Mouse (Mus musculus) kidney, postnatal 4 days (tissue): ENCODE results near the gene Olfr878.

Experiments
- DNase-seq, 2 experiments: peaks; one replicate each; pipeline ENCODE4 v3.0.0; 2021; ENCODE audit warnings: mixed read lengths in 2 of 2

Gene Olfr878

DNA sequence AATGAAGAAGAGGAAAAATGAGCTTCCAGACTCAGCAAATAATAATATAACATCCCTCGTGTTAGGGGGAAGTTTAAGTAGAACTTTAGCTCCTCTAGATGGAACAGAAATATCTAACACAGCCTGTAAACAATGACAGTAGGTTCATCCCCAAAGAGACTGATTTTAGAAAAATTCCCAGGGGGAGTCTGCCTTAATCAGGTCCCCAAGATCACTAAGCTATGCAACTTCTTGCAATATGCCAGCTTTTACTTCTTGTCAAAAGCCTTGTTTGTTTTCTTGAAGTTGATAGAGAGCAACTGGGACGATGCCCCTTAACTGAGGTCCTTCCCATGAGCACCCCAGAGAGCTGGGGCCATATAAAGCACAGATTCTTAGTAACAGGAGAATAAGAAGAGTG is at the start of gene Olfr878:
Gene Olfr878 (plus strand): TSS at position 301 of the 400 bp plus-strand sequence.
- no peak for DNase-seq

DNA sequence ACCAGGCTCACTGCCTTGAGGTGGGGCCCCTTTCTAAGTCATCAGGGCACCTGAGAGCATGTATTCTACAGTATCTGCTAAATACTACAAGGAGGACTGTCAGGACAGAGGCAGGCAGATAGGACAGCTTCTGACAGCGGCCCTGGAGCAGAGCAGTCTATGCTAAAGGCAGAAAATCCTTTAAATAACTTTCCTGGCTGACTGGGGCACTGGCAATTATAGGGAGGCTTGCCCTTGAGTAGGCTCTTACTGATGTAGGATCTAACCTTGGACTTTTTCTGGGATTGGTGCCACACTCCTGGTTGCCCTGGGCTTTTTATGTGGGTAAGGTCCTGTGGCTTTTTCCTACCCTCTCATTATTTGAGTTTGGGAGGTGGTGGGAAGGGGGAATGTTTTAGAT is 47.4 kb upstream of the Olfr878 start:
- DNase-seq = no peak

DNA sequence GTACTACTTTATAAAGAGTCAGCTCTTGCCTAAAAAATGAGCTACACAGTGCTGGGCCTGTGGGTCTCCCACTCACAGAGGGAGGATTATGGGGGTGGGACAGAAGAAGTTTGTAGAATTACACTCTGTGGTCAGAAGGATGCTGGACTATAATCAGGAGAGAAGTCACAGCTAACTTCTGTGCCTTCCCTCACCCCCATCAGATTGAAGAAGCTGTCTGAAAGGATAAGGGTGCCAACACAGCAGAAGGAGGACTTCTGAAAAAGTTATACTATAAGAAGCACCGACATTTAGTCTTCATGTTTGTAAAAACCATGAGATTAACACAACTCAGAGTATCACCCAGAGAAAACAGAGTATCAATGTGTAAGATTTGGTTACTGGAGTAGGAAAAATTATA is 46.5 kb upstream of the Olfr878 start:
- no peak for DNase-seq

DNA sequence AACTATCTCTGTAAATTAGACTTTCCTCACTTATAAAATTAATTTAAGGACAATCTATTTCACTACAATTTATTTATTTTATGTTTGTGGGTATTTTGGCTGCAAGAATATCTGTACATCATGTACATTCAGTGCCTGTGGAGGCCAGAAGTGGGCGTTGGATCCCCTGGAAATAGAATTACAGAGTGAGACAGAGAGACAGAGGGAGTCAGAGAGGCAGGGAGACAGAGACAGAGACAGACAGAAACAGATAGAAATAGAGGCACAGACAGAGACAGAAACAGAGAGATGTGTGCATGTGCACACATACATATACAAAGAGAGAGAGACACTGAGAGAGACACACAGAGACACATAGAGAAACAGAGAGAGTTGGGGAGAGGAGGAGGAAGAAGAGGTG is 46.1 kb upstream of the Olfr878 start:
- no peak for DNase-seq

DNA sequence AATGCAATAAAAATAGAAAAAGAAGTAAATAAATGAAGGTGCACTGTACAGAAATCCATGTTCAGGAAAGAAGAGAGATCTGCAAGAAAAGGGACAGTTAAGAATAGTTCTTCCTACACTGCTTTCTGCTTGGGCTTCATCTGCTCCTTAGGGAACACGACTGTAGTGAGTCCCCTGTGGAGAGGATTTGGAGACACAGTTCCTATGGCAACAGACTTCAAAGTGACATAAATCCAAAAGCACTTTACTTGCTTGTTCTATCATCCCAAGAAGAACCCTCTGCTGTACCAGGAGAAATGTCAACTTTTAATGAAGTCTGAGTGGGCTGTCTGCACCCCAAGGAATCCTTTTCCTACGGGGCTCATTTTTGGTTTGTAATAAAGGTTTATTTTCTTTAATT is 26.7 kb upstream of the Olfr878 start:
- no peak for DNase-seq

DNA sequence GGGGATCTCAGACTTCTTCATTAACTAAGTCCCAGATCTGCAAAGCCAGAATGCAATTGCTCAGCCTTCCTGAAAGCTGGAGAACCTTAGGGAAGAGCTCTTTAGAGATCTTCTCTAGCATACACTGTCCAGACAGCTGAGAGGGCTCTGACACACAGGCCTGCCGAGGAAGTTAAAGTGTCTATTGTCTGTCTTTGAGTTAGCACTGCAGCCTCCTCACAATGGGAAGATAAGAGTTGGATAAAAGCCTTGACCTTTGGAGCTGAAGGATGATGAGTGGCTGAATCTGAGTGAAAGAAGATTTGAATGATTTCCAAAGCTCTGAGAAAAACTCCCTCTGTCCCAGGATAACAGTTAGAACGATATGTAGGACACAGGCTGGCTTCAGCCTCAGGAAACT is 21.0 kb upstream of the Olfr878 start, which contains the start of gene Olfr145:
Gene Olfr145 (plus strand): TSS at position 64 of the 400 bp plus-strand sequence.
- DNase-seq = no peak

DNA sequence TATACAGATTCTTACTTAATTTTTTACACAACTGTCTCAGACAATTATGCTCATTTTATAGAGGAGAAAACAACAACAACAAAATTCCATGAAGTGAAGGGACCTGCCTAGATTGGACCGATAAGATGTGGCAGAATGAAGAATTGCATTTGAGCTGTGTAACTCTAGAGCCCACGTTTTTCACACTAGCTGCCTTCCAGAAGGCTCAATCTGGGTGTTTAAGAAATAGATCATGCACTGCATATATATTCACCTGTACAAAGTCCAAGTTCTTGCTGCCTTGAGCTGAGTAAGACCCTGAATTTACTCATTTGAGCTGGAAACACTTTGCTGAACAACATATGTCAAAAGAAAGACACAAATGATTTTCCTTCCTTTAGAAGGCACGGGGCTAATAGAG is 12.1 kb upstream of the Olfr878 start:
- DNase-seq = no peak

DNA sequence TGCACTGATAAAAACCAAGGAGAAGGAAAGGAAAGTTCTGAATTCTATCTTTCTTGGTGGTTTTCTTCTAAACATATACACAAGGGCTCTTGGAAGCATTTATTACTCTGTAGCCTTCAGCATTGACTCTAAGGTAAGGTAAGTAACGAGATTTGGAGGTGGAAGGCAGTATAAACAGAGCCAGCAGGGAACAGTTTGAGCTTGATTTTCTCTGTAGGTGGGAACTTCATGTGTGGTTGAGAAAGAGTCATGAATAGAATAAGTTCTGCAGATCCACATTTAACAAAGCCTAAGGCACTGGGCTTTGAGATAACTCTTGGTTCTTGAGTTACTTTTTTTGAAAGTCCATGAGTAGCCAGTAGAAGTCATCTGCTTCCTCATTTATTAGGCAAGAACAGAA is 378 bp downstream of the Olfr878 start:
- no peak for DNase-seq

DNA sequence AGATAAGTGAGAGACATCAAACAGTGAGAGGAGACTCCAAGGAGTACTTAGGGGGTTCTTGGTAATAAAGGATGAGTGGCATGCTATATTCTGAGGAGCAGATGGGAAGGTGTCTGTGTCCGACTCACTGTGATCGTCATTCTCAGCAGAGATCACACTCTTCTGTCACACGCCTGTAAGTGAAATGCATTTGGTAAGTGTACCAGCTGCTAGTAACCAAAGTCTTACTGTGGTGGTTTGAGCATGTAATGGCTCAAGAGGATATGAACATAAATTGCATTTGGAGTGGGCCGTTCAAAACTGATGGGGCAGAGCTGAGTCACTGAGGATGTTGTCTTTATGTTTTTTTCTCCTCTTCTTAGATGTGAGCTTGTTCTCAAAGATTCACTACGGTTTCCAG is 6.6 kb downstream of the Olfr878 start:
- no peak for DNase-seq

DNA sequence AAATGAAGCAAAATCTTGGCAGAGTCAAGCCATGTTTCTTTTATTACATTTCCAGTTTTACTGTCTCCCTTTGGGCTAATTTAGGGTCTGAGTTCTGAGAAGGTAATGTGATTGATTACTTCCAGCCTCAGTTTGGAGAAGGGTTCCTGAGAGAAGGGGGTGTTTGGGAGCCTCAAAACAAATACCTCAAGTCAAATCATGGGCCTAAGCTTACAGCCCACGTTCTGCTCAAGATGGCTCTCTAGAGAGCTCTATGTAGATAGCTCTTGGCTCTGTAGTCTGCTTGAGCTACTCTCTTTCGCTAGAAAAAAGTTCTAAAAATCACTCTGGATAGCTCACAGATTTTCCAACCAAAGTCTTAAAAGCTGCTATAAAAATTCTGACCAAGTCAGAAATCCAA is 7.8 kb downstream of the Olfr878 start:
- DNase-seq = no peak

DNA sequence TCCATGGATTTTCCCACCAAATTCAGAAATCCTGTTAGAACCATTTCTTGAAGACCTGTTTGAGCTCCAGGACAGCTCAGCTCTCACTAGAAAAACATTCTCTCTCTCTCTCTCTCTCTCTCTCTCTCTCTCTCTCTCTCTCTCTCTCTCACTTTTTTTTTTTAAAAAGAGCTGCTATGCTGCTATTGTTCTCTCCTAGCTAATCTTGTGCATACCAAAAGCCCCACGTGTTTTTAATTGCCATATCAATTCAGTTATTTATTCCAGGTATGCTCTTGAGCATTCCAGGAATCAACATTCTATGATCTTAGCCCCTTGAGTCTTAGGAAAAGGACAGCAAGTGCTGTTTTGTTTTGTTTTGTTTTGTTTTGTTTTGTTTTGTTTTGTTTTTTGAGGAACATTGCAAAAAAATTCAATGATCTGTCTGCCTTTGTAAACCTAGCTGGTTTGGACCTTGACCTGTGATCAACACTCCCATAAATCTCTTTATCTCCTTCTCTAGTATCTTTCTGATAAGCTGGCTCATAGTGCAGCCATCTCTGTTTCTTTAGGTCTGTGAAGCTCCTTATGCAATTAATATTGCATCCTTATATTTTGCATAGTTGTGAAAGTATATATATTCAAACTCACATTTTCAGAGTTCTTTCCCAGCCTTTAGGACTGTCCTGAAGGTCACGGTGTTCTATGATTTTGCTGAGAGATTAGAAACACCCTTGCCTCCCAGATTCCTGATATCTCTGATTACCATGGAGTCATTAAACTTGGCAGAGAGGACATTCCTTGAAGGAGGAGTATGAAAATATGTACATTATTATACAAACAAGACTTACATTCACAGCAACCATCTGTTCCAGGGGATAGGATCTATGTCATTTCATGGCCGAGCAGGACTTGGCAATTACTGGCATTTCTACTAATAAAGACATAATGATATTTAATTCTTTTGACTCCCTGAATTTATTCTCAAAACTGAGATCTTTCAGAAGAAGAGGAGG is 8.7 kb downstream of the Olfr878 start:
- no peak for DNase-seq

DNA sequence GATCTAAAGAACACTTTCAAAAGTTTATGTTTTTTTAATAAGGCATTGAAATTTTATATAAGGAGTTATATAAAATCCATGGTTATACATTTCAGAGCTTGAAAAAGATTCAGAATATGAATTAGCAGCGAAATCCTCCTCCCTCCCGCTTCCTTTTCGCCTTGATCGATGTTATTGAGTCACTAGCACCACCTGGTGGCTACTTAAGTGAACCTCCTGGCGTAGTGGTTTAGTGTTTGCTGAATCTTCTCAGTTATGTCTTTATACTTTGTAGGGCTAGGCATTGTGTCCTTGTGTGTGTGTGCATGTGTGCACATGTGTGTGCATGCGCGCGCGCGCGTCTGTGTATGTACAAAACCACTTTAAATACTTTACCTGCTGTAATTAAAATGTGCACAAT is 14.9 kb downstream of the Olfr878 start:
- DNase-seq = peak; percentile 58 to 62

DNA sequence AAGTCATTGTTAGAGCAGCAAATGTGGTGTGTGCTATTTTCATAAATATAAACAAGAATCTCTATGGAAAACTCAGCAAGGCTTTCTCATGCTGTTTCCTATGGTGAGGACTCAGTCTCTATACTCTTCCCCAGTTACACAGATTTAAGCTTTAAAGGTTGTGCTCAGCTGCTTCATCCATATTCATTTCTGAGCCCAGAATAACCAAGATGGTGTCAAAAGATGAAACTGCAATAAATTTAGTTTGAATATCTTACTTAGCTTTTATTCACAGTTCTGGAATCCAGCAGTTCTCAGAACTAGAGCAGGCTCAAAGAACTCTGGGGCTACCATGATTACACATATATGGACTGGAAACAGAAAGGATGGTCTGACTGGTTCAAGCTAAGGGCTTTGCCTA is 16.5 kb downstream of the Olfr878 start:
- DNase-seq = no peak

DNA sequence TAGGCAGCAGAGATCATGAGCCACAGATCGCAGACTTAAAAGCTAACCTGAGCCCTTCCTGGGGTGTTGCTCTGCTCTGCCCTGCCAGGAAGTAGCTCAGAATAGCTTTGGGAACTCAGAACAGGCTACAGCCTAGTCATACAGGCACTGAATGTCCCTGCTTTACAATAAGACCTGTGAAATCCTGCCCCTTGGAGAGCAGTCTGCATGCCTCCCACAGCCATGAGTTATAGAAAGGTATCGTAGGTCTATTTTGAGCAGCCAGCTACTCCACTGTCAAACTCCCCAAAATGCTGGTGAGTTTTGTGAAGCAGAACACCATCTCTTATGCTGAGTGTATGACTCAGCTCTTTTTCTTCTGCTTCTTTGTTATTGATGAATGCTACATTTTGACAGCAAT is 23.5 kb downstream of the Olfr878 start:
- no peak for DNase-seq
